ENCODE assay signal across 8 mouse cellular contexts in genomic region chr17:17402222-17403004, GRCm38 (mm10). TPM values are rescaled to one million over a fixed set of nuclear protein-coding genes. Genes with fewer than 3 reads are reported as not detected.
DNase-seq lines count a peak whose midpoint lies in the region; ATAC-seq and TF ChIP-seq lines count a peak whose summit lies in the region.

Lix1 (plus strand) TSS chr17:17402672.

- no peaks in the 10 kb centered on the region for H3K4me1 ChIP-seq in cerebellum, adult 2 months (ENCODE audit: control insufficient read depth, insufficient read depth, low read length)
- peaks cover 32% of the 10 kb centered on the region for H3K4me1 ChIP-seq in midbrain, embryonic 13.5 days (replicated peaks)
- H3K4me1 ChIP-seq in stomach, postnatal 0 days (replicated peaks; ENCODE audit: control insufficient read depth, insufficient read depth) = no peaks in the 10 kb centered on the region

- peak within 1 kb of the TSS; percentile 50 for H3K4me2 ChIP-seq in midbrain, embryonic 13.5 days (replicated peaks)
- H3K4me2 ChIP-seq in stomach, postnatal 0 days (replicated peaks; ENCODE audit: low read depth) = peak within 1 kb of the TSS; percentile 15

- intact Hi-C loops in left cerebral cortex, postnatal 10 days (cut with DNase I) = loop anchor here (5.0 kb wide), 1 partner anchor 45 kb away; no protein-coding TSS in a partner anchor

- no peaks in the 10 kb centered on the region for H3K36me3 ChIP-seq in midbrain, embryonic 13.5 days
- H3K36me3 ChIP-seq in stomach, postnatal 0 days (ENCODE audit: control insufficient read depth, insufficient read depth, low read length) = no peaks in the 10 kb centered on the region

- peak; percentile 37 to 39 for DNase-seq in cerebellum, adult 2 months
- DNase-seq in cerebellum, adult 11-12 months = no peak
- DNase-seq in adrenal gland, postnatal 4 days (ENCODE audit: low spot score in 2 of 2) = no peak
- DNase-seq in frontal cortex, postnatal 10 days (ENCODE audit: low spot score in 2 of 2) = peak; percentile 79
- DNase-seq in induced T-regulatory cell, adult 2 months (ENCODE audit: low read depth) = peak; percentile 25
- peak; percentile 68 to 86 for DNase-seq in left cerebral cortex, postnatal 10 days (ENCODE audit: extremely low spot score in 1 of 2, low spot score in 2 of 2)
- peak; percentile 46 for DNase-seq in stomach, postnatal 0 days (ENCODE audit: low spot score)

- no peak for TF ChIP-seq POLR2A in cerebellum, adult 2 months (IDR thresholded peaks at IDR 0.05; ENCODE audit: borderline replicate concordance, insufficient read depth, low read length)

- no peak within 1 kb of the TSS for H3K4me3 ChIP-seq in cerebellum, adult 2 months (replicated peaks; ENCODE audit: insufficient read depth, low read depth, low read length)
- peak within 1 kb of the TSS; percentile 33 for H3K4me3 ChIP-seq in midbrain, embryonic 13.5 days (replicated peaks)
- no peak within 1 kb of the TSS for H3K4me3 ChIP-seq in stomach, postnatal 0 days (ENCODE audit: low read depth, low read length)

- no peaks in the 10 kb centered on the region for H3K27me3 ChIP-seq in cerebellum, adult 2 months (ENCODE audit: control insufficient read depth, insufficient read depth, low read length)
- no peaks in the 10 kb centered on the region for H3K27me3 ChIP-seq in midbrain, embryonic 13.5 days
- no peaks in the 10 kb centered on the region for H3K27me3 ChIP-seq in stomach, postnatal 0 days (ENCODE audit: control insufficient read depth, insufficient read depth, low read length)

- 31% methylated on average over 6 of the region's 6 CpGs for WGBS in cerebellum, adult 2 months
- 20% methylated on average over 6 of the region's 6 CpGs for WGBS in midbrain, embryonic 13.5 days
- 34% methylated on average over 6 of the region's 6 CpGs for WGBS in stomach, postnatal 0 days

- TF ChIP-seq EP300 in stomach, postnatal 0 days (optimal IDR thresholded peaks at IDR 0.05) = no peak

- H3K9ac ChIP-seq in midbrain, embryonic 13.5 days (replicated peaks) = peak within 1 kb of the TSS; percentile 47
- no peak within 1 kb of the TSS for H3K9ac ChIP-seq in stomach, postnatal 0 days (ENCODE audit: low read length)

- TF ChIP-seq CTCF in cerebellum, adult 2 months (IDR thresholded peaks at IDR 0.05; ENCODE audit: borderline replicate concordance, insufficient read depth, low read depth, low read length) = peak; percentile 52; the same call in 1 of the 2 replicates
- TF ChIP-seq CTCF in stomach, postnatal 0 days (IDR thresholded peaks at IDR 0.05; ENCODE audit: low read depth) = peak; percentile 77

- no peak within 1 kb of the TSS for H3K27ac ChIP-seq in cerebellum, adult 2 months (ENCODE audit: insufficient read depth, low read length)
- peak within 1 kb of the TSS; percentile 57; the same call in 1 of the 2 replicates for H3K27ac ChIP-seq in midbrain, embryonic 13.5 days
- H3K27ac ChIP-seq in stomach, postnatal 0 days (replicated peaks) = no peak within 1 kb of the TSS

- ATAC-seq in midbrain, embryonic 13.5 days = peak; percentile 99
- ATAC-seq in stomach, postnatal 0 days (ENCODE audit: low FRiP score, low TSS enrichment) = peak; percentile 74; the same call in 1 of the 2 replicates

- no peaks in the 10 kb centered on the region for H3K9me3 ChIP-seq in midbrain, embryonic 13.5 days
- no peaks in the 10 kb centered on the region for H3K9me3 ChIP-seq in stomach, postnatal 0 days (ENCODE audit: control insufficient read depth, low read length)

RNA-seq across cellular contexts. Expression of gene Lix1, which starts in this region (rescaled TPM):
- 8.4 and 9.6 TPM in 2 replicates for polyA plus RNA-seq in cerebellum, adult 2 months (2012; rRNA removed)
- total RNA-seq in adrenal gland, postnatal 4 days (2021) = 10 to 100 TPM; 15.2 to 16.0 TPM
- total RNA-seq in left cerebral cortex, postnatal 10 days (2021) = 10 to 100 TPM; 62.9 to 65.4 TPM
- polyA plus RNA-seq in midbrain, embryonic 13.5 days (2015; fragmentation: Nextera tagmentation; extraction: Ambion mirVana) = 19.4 and 21.6 TPM in 2 replicates
- polyA plus RNA-seq in stomach, postnatal 0 days (2015; fragmentation: Nextera tagmentation; extraction: Ambion mirVana) = 4.8 and 5.3 TPM in 2 replicates

Comparison
In these comparisons a context has a peak if more than half of its experiments do, and no peak if none do; other contexts are left out.
1. DNase-seq: peak in cerebellum, adult 2 months (2 of 2), frontal cortex, postnatal 10 days (2 of 2), induced T-regulatory cell, adult 2 months (single experiment), left cerebral cortex, postnatal 10 days (2 of 2) and stomach, postnatal 0 days (single experiment); none in cerebellum, adult 11-12 months (single experiment) and adrenal gland, postnatal 4 days (0 of 2).